8 mouse cellular contexts compared by ENCODE assay signal in the genomic region with DNA sequence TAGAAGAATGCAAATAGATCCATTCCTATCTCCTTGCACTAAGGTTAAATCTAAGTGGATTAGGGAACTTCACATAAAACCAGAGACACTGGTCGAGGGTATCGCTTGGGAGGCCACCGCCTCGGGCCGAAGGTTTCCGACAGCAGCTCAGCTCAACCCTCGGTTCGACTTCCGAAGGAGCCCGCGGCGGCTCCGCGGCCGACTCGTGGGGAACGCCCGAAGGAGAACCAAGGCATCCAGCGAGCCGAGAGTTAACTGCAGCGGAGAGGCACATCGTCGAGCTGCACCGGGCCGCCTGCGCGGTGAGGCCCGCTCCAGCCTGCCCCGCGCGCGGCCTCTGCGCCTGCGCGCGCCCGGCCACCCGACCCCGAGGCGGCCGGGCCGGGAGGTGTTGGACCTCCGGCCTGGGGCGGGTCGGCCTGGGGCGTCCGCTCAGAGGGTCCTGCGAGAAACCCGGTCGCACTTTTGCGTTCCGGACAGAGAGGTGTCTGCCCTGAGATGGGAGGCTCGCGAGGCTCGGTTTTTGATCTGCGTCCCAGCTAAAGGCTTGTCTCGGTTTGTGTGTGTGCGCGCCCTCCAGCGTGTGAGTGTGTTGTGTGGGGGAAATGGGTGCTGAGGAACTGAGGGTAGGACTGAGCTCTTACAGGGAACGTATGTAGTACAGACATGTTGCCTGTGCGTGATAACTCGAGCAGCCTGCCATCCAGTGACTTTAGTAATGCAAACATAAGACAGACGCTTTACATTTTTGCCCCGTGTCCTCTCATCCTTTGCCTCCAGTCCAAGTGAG. TPM values are rescaled to one million over a fixed set of nuclear protein-coding genes. Genes with fewer than 3 reads are reported as not detected.
DNase-seq lines count a peak whose midpoint lies in the region; ATAC-seq and TF ChIP-seq lines count a peak whose summit lies in the region.
"Not testable (repeated sequence)": the region's sequence is repeated elsewhere in the genome, so short reads cannot be mapped to it uniquely, and the experiment has no call there.

No protein-coding gene starts in this region.

- H3K27me3 ChIP-seq in embryonic facial prominence, embryonic 12.5 days; hindbrain, postnatal 0 days (ENCODE audit: insufficient read depth, low read length); lung, embryonic 14.5 days (ENCODE audit: insufficient read depth, low read length); neural tube, embryonic 15.5 days (replicated peaks): not testable (repeated sequence)

- H3K9me3 ChIP-seq in embryonic facial prominence, embryonic 12.5 days; hindbrain, postnatal 0 days (ENCODE audit: low read length); lung, embryonic 14.5 days (ENCODE audit: low read depth, low read length); neural tube, embryonic 15.5 days (replicated peaks): not testable (repeated sequence)

- 3% methylated on average over 39 of the region's 65 CpGs for WGBS in embryonic facial prominence, embryonic 12.5 days
- 3% methylated on average over 28 of the region's 65 CpGs for WGBS in hindbrain, postnatal 0 days
- 2% methylated on average over 26 of the region's 65 CpGs for WGBS in lung, embryonic 14.5 days
- WGBS in neural tube, embryonic 15.5 days: 3% methylated on average over 30 of the region's 65 CpGs

- not testable (repeated sequence) for H3K27ac ChIP-seq in embryonic facial prominence, embryonic 12.5 days; hindbrain, postnatal 0 days; lung, embryonic 14.5 days (ENCODE audit: low read depth); neural tube, embryonic 15.5 days (replicated peaks)

- H3K4me2 ChIP-seq in embryonic facial prominence, embryonic 12.5 days (replicated peaks): peak overlapping the region; percentile 35
- H3K4me2 ChIP-seq in hindbrain, postnatal 0 days (ENCODE audit: low read depth, low read length): peak overlapping the region; percentile 27; the same call in 1 of the 2 replicates
- H3K4me2 ChIP-seq in lung, embryonic 14.5 days: peak overlapping the region; percentile 44
- peak overlapping the region; percentile 53 for H3K4me2 ChIP-seq in neural tube, embryonic 15.5 days

- H3K9ac ChIP-seq in embryonic facial prominence, embryonic 12.5 days; hindbrain, postnatal 0 days (replicated peaks; ENCODE audit: low read length); lung, embryonic 14.5 days: not testable (repeated sequence)
- H3K9ac ChIP-seq in neural tube, embryonic 15.5 days (replicated peaks): 0 out of 2 replicates have a peak overlapping the region, but pooled peaks have one; percentile 38

- DNase-seq in adrenal gland, adult 2 months: peak; percentile 52
- peak; percentile 26 to 59 for DNase-seq in heart, adult 18-20 months
- not testable (repeated sequence) for DNase-seq in hindbrain, postnatal 0 days (ENCODE audit: low spot score)
- DNase-seq in layer of hippocampus, postnatal 25 days (ENCODE audit: extremely low spot score in 1 of 2, low spot score in 1 of 2): peak; percentile 3 to 18
- peak; percentile 4 for DNase-seq in lung, embryonic 14.5 days
- DNase-seq in thymus, postnatal 10 days (ENCODE audit: low spot score in 2 of 2): peak; percentile 2 to 3

- H3K4me3 ChIP-seq in embryonic facial prominence, embryonic 12.5 days: peak overlapping the region; percentile 23; the same call in 1 of the 2 replicates
- peak overlapping the region; percentile 20 for H3K4me3 ChIP-seq in hindbrain, postnatal 0 days (ENCODE audit: low read length)
- H3K4me3 ChIP-seq in lung, embryonic 14.5 days (ENCODE audit: low read depth, low read length): not testable (repeated sequence)
- H3K4me3 ChIP-seq in neural tube, embryonic 15.5 days (replicated peaks): peak overlapping the region; percentile 33

- ATAC-seq in embryonic facial prominence, embryonic 12.5 days (ENCODE audit: insufficient number of reproducible peaks, insufficient read depth, low FRiP score, low TSS enrichment): peak; percentile 94
- ATAC-seq in hindbrain, postnatal 0 days: peak; percentile 99
- peak; percentile 100 for ATAC-seq in lung, embryonic 14.5 days (ENCODE audit: insufficient read depth)
- peak; percentile 100 for ATAC-seq in neural tube, embryonic 15.5 days (ENCODE audit: low FRiP score)

- H3K36me3 ChIP-seq in embryonic facial prominence, embryonic 12.5 days; hindbrain, postnatal 0 days (ENCODE audit: insufficient read depth, low read length); lung, embryonic 14.5 days (ENCODE audit: insufficient read depth); neural tube, embryonic 15.5 days: not testable (repeated sequence)

- H3K4me1 ChIP-seq in embryonic facial prominence, embryonic 12.5 days; hindbrain, postnatal 0 days (ENCODE audit: insufficient read depth, low read length); lung, embryonic 14.5 days (ENCODE audit: insufficient read depth); neural tube, embryonic 15.5 days: not testable (repeated sequence)

- TF ChIP-seq CTCF in hindbrain, postnatal 0 days (IDR thresholded peaks at IDR 0.05; ENCODE audit: low read depth); lung, embryonic 14.5 days (IDR thresholded peaks at IDR 0.05; ENCODE audit: low read depth): not testable (repeated sequence)

RNA-seq across cellular contexts. Expression of gene Vmn2r9, which starts 50.9 kb away (rescaled TPM):
- not detected for total RNA-seq in adrenal gland, adult 2 months (2021)
- polyA plus RNA-seq in adrenal gland, adult 2 months (2012; rRNA removed): not detected in 2 replicates
- not detected in 2 replicates for polyA plus RNA-seq in embryonic facial prominence, embryonic 12.5 days (2016; fragmentation: Nextera tagmentation; extraction: Ambion mirVana)
- not detected for total RNA-seq in heart, adult 18-20 months (2021)
- not detected in 2 replicates for total RNA-seq in hindbrain, postnatal 0 days (2014; rRNA removed)
- polyA plus RNA-seq in hindbrain, postnatal 0 days (2015; fragmentation: Nextera tagmentation; extraction: Ambion mirVana): not detected in 2 replicates
- total RNA-seq in layer of hippocampus, postnatal 25 days (2021): not detected
- polyA plus RNA-seq in lung, embryonic 14.5 days (2014; fragmentation: Nextera tagmentation; extraction: Ambion mirVana): not detected in 2 replicates
- polyA plus RNA-seq in neural tube, embryonic 15.5 days (2015; fragmentation: Nextera tagmentation; extraction: Ambion mirVana): not detected in 2 replicates
